Mouse (Mus musculus) small intestine, adult 2 months (tissue): ENCODE results near the gene Zfp689.
"Not testable (repeated sequence)": the region's sequence is repeated elsewhere in the genome, so short reads cannot be mapped to it uniquely, and the experiment has no call there.

Experiments
- CTCF ChIP-seq: fragments of 200-500 bp; IDR thresholded peaks from 2 replicates; pipeline ENCODE4 v1.5.1; 2012; ENCODE audit warnings: low read depth, mild to moderate bottlenecking, control low read depth, inconsistent platforms, low read length, moderate library complexity, mixed read lengths; ENCODE audit not compliant: insufficient replicate concordance, insufficient read length; ENCODE audit errors: extremely low read depth
- POLR2A ChIP-seq: fragments of 200-500 bp; IDR thresholded peaks from 2 replicates; pipeline ENCODE4 v1.6.1; 2012; ENCODE audit warnings: low read depth, mild to moderate bottlenecking, control low read depth, inconsistent platforms, low read length, moderate library complexity

- TF ChIP-seq CTCF, POLR2A: not testable (repeated sequence)
These were observed 16.7 kb upstream of the Zfp689 start for GRCm38 (mm10) chr7:127465670-127466069.
